Mouse (Mus musculus) heart, postnatal 0 days (tissue): ENCODE data around the gene Ogfod3. TPM values are rescaled to one million over a fixed set of nuclear protein-coding genes. Genes with fewer than 3 reads are reported as not detected.

ENCODE experiments used
- ATAC-seq: fragments of 200-750 bp; cut with Nextera tagmentation; 2 replicates; pipeline ENCODE4 v1.8.0; 2017; ENCODE audit warnings: low read depth, moderate number of reproducible peaks, moderate library complexity; ENCODE audit not compliant: insufficient read depth
- DNase-seq: peaks from one replicate; pipeline ENCODE4 v3.0.0-alpha.2; 2016; ENCODE audit warnings: low spot score
- H3K27ac ChIP-seq: fragments of 300-500 bp; sonication (generic); 2 replicates; pipeline ENCODE4 v1.5.1; 2014; ENCODE audit warnings: low read depth, mild to moderate bottlenecking
- H3K27me3 ChIP-seq: fragments of 300-500 bp; sonication (generic); 2 replicates; pipeline ENCODE4 v1.6.1; 2014; ENCODE audit warnings: low read length, mixed read lengths; ENCODE audit not compliant: control insufficient read depth, insufficient read depth
- H3K36me3 ChIP-seq: fragments of 300-500 bp; sonication (generic); replicated peaks from 2 replicates; pipeline ENCODE4 v1.6.1; 2014; ENCODE audit warnings: low read length, mixed read lengths; ENCODE audit not compliant: control insufficient read depth, insufficient read depth
- H3K4me1 ChIP-seq: fragments of 300-500 bp; sonication (generic); 2 replicates; pipeline ENCODE4 v1.6.1; 2014; ENCODE audit warnings: antibody characterized with exemption; ENCODE audit not compliant: control insufficient read depth, insufficient read depth
- H3K4me2 ChIP-seq: fragments of 300-500 bp; sonication (generic); 2 replicates; pipeline ENCODE4 v1.6.1; 2014; ENCODE audit warnings: low read depth, mild to moderate bottlenecking, low read length, moderate library complexity
- H3K4me3 ChIP-seq: fragments of 300-500 bp; sonication (generic); 2 replicates; pipeline ENCODE4 v1.5.1; 2014; ENCODE audit warnings: low read depth, low read length
- H3K9ac ChIP-seq: fragments of 300-500 bp; sonication (generic); replicated peaks from 2 replicates; pipeline ENCODE4 v1.6.1; 2014; ENCODE audit warnings: low read depth, low read length, mixed read lengths
- H3K9me3 ChIP-seq: fragments of 300-500 bp; sonication (generic); replicated peaks from 2 replicates; pipeline ENCODE4 v1.6.1; 2016; ENCODE audit warnings: low read length; ENCODE audit not compliant: control insufficient read depth
- CTCF ChIP-seq: IDR thresholded peaks from 2 replicates; pipeline ENCODE4 v1.5.1; 2016; ENCODE audit warnings: antibody characterized with exemption, control low read depth, low read depth
- EP300 ChIP-seq: IDR thresholded peaks from 2 replicates; pipeline ENCODE4 v1.6.1; 2016; ENCODE audit warnings: antibody characterized with exemption, low read depth
- WGBS: fragments of 180-500 bp; shearing (Covaris S2); extraction: QIAGEN DNeasy Blood & Tissue Kit; methylation state at CpG from one replicate; pipeline ENCODE4 v1.1.7; 2014; 5-methylcytosine and 5-hydroxymethylcytosine counted together
- polyA plus RNA-seq: library from polyadenylated mRNA; unstranded; fragments of >200 nt; fragmentation: Nextera tagmentation; extraction: Ambion mirVana; gene quantifications from 2 replicates; pipeline ENCODE4 v1.2.1, GENCODE M21; 2015
- total RNA-seq: library from RNA; depleted of rRNA; stranded (reverse); fragments of >200 nt; gene quantifications from 2 replicates; pipeline ENCODE4 v1.2.3, GENCODE M21; 2014; ENCODE audit warnings: low replicate concordance; rRNA removed

Ogfod3 gene
- total and polyA plus RNA-seq, 2 experiments from 2014 or later, result 8.7 to 27.1 TPM

- Histone ChIP-seq H3K36me3 (no peaks in the 10 kb centered on the region), H3K4me1 (no peaks in the 10 kb centered on the region), H3K4me3 (no peak within 1 kb of the TSS), H3K27me3 (no peaks in the 10 kb centered on the region), H3K4me2 (no peak within 1 kb of the TSS), H3K27ac (no peak within 1 kb of the TSS), H3K9me3 (no peaks in the 10 kb centered on the region), H3K9ac (no peak within 1 kb of the TSS)
- DNase-seq (no peak), ATAC-seq (no peak)
- TF ChIP-seq CTCF (no peak), EP300 (no peak)
- WGBS, result 84% methylated on average over 22 of the region's 22 CpGs
These were observed 58.6 kb downstream of the Ogfod3 start, which contains the start of gene Tex19.1 for GRCm38 (mm10) chr11:121145865-121146264. TSS of gene Tex19.1 (plus strand) at chr11:121146143.

DNA sequence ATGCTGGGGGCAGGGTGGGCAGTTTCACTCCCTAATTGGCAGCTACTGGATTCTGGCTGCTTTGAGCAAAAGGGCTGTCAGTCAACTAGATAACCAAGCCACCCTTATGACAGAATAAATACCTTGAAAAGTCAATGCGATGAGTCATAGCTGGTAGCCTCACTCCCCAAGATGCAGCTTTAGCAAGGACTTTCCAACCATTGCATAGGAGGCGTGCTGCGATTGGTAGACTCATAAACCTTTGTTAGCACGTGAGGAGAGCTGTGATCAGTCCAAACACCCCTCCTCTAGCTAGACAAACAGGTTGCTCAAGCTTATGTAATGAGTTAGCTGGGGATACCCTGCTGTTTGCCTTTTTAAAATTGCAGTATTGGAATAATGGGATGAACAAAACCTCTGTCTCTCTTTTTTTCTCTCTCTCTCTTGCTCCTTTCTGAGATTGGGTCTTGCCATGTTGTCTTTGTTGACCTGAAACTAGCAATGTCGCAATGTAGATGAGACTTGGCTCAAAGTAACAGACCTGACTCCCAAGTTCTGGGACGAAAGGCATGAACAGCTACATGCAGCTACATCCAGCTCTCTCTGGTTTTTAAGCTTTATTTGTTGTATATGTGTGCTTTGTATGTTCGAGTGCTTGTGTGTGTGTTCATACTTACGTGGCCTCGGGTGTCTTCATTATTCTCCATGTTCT is 61.0 kb downstream of the Ogfod3 start:
- Histone ChIP-seq H3K36me3 (no peaks in the 10 kb centered on the region), H3K27ac (no peak overlapping the region), H3K9me3 (no peaks in the 10 kb centered on the region), H3K4me3 (no peak overlapping the region), H3K27me3 (peaks cover 6% of the 10 kb centered on the region; the same call in 1 of the 2 replicates), H3K4me2 (no peak overlapping the region), H3K4me1 (no peaks in the 10 kb centered on the region), H3K9ac (no peak overlapping the region)
- TF ChIP-seq CTCF (no peak), EP300 (no peak)
- WGBS, result 76% methylated on average over 9 of the region's 9 CpGs
- DNase-seq, result no peak
- ATAC-seq, result no peak

DNA sequence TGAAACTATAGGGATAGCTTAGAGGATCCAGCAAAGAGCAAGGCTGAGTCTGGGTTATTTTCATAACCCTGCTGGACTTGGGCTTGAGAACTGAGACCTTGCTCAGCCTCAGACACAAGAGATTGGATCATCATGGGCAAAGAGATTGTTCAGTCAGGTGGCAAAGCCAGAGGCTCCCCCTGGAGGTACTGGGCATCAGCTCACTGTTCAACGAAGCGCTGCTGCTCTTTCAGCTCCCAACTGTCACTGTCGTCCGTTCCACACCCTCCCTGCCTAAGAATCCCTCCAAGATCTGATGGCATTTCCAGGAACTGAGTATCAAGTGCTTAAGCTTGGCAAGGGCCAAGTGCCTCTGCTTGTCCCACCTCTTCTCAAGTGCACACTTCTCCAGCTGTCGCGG is 65.8 kb downstream of the Ogfod3 start:
- peaks cover 7% of the 10 kb centered on the region; the same call in 1 of the 2 replicates for H3K27me3 ChIP-seq
- no peak for TF ChIP-seq EP300
- peak; percentile 37; the same call in 1 of the 2 replicates for TF ChIP-seq CTCF
- no peak overlapping the region for H3K9ac ChIP-seq
- H3K4me3 ChIP-seq, result no peak overlapping the region
- no peak overlapping the region for H3K4me2 ChIP-seq
- H3K36me3 ChIP-seq, result no peaks in the 10 kb centered on the region
- ATAC-seq (peak; percentile 27; the same call in 1 of the 2 replicates), DNase-seq (no peak)
- no peaks in the 10 kb centered on the region for H3K9me3 ChIP-seq
- H3K4me1 ChIP-seq, result no peaks in the 10 kb centered on the region
- WGBS, result 34% methylated on average over 6 of the region's 6 CpGs
- H3K27ac ChIP-seq, result no peak overlapping the region

DNA sequence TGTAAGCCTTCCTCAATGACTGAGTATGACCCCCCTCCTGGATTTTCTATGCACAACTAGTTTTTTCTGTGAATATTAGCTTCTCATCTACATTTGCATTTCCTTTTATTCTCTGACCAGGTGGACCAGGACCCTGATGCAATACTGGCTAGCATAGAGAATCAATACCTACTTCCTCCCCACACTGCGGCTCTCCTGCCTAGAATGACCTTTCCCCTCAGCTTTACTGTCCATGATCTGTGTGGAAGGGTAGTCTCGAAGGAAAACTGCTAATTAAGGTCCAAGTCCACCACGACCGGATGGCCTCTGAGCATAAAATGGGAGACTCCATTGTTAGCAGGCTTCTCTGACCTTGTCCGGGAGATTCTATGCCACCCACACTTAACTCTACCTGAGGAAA is 66.8 kb downstream of the Ogfod3 start:
- Histone ChIP-seq H3K27ac (no peak overlapping the region), H3K9me3 (no peaks in the 10 kb centered on the region), H3K4me1 (no peaks in the 10 kb centered on the region), H3K36me3 (no peaks in the 10 kb centered on the region), H3K27me3 (peaks cover 7% of the 10 kb centered on the region; the same call in 1 of the 2 replicates), H3K4me2 (no peak overlapping the region), H3K9ac (no peak overlapping the region), H3K4me3 (no peak overlapping the region)
- DNase-seq (no peak), ATAC-seq (no peak)
- TF ChIP-seq CTCF (no peak), EP300 (no peak)
- 89% methylated on average over 5 of the region's 5 CpGs for WGBS

DNA sequence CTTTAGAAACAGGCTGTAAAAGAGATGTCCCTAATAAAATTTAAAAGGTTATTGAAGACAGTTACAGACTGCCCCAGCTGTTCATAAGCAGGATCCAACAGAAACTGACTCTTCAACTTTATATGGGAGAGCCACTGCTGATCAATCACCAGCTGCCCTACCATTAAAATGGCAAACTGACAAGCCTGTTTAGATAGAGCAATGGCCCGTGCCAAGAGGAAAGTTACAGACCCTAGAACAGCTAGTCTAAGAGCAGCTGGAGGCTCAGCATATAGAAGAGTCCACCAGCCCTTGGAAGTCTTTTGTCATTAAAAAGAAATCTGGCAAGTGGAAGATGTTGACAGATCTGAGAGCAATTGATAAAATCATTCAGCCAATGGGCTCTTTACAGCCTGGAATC is 69.9 kb downstream of the Ogfod3 start:
- TF ChIP-seq EP300, result no peak
- TF ChIP-seq CTCF, result no peak
- H3K4me1 ChIP-seq, result no peaks in the 10 kb centered on the region

GRCm38 (mm10) chr11:121129616-121130015 is 74.9 kb downstream of the Ogfod3 start:
- no peak overlapping the region for H3K27ac ChIP-seq
- H3K9ac ChIP-seq, result no peak overlapping the region
- H3K27me3 ChIP-seq, result no peaks in the 10 kb centered on the region
- DNase-seq (no peak), ATAC-seq (no peak)
- no peak overlapping the region for H3K4me2 ChIP-seq
- TF ChIP-seq CTCF (no peak), EP300 (no peak)
- no peaks in the 10 kb centered on the region for H3K4me1 ChIP-seq
- no peak overlapping the region for H3K4me3 ChIP-seq
- H3K9me3 ChIP-seq, result no peaks in the 10 kb centered on the region
- H3K36me3 ChIP-seq, result no peaks in the 10 kb centered on the region
- 67% methylated on average over 1 of the region's 1 CpGs for WGBS

More for the DNA sequence above, 69.9 kb downstream of the Ogfod3 start:
- H3K4me2 ChIP-seq, result no peak overlapping the region
- H3K27ac ChIP-seq, result no peak overlapping the region
- no peak overlapping the region for H3K9ac ChIP-seq
- no peaks in the 10 kb centered on the region for H3K36me3 ChIP-seq
- DNase-seq (no peak), ATAC-seq (no peak)
- 41% methylated on average over 1 of the region's 1 CpGs for WGBS
- H3K9me3 ChIP-seq, result no peaks in the 10 kb centered on the region
- H3K27me3 ChIP-seq, result peaks cover 7% of the 10 kb centered on the region; the same call in 1 of the 2 replicates
- no peak overlapping the region for H3K4me3 ChIP-seq

Other genes starting within 250 kb of the Ogfod3 start
- 51.9 and 52.8 TPM in 2 replicates for gene Csnk1d, start 213.4 kb downstream of the Ogfod3 start, total RNA-seq
- gene Csnk1d, start 213.4 kb downstream of the Ogfod3 start, polyA plus RNA-seq, result 42.0 and 46.7 TPM in 2 replicates
- not detected in 2 replicates for gene Cd7, start 165.3 kb downstream of the Ogfod3 start, total RNA-seq
- 0.16 TPM in 1 of 2 replicates, not detected in the other for gene Cd7, start 165.3 kb downstream of the Ogfod3 start, polyA plus RNA-seq
- gene Sectm1b, start 141.1 kb downstream of the Ogfod3 start, total RNA-seq, result not detected in 2 replicates
- gene Sectm1b, start 141.1 kb downstream of the Ogfod3 start, polyA plus RNA-seq, result 0.10 TPM in 1 of 2 replicates, not detected in the other
- gene Sectm1a, start 123.5 kb downstream of the Ogfod3 start, total RNA-seq, result 0.27 TPM in 1 of 2 replicates, not detected in the other
- gene Sectm1a, start 123.5 kb downstream of the Ogfod3 start, polyA plus RNA-seq, result 0.19 and 0.25 TPM in 2 replicates
- not detected in 2 replicates for gene Tex19.2, start 86.0 kb downstream of the Ogfod3 start, total RNA-seq
- not detected in 2 replicates for gene Tex19.2, start 86.0 kb downstream of the Ogfod3 start, polyA plus RNA-seq
- gene Tex19.1, start 58.6 kb downstream of the Ogfod3 start, total RNA-seq, result not detected in 2 replicates
- not detected in 2 replicates for gene Tex19.1, start 58.6 kb downstream of the Ogfod3 start, polyA plus RNA-seq
- not detected in 2 replicates for gene Uts2r, start 44.4 kb downstream of the Ogfod3 start, total RNA-seq
- gene Uts2r, start 44.4 kb downstream of the Ogfod3 start, polyA plus RNA-seq, result not detected in 2 replicates
- 23.8 and 36.6 TPM in 2 replicates for gene Hexdc, start 278 bp downstream of the Ogfod3 start, total RNA-seq
- 6.4 and 6.5 TPM in 2 replicates for gene Hexdc, start 278 bp downstream of the Ogfod3 start, polyA plus RNA-seq
- 11.3 and 13.0 TPM in 2 replicates for gene Cybc1, start 24.6 kb upstream of the Ogfod3 start, total RNA-seq
- gene Cybc1, start 24.6 kb upstream of the Ogfod3 start, polyA plus RNA-seq, result 12.4 and 13.5 TPM in 2 replicates
- gene Narf, start 32.5 kb upstream of the Ogfod3 start, total RNA-seq, result 159 and 217 TPM in 2 replicates
- gene Narf, start 32.5 kb upstream of the Ogfod3 start, polyA plus RNA-seq, result 40.0 and 48.2 TPM in 2 replicates
- 23.5 and 25.8 TPM in 2 replicates for gene Foxk2, start 55.3 kb upstream of the Ogfod3 start, total RNA-seq
- 3.0 and 3.8 TPM in 2 replicates for gene Foxk2, start 55.3 kb upstream of the Ogfod3 start, polyA plus RNA-seq
- gene Wdr45b, start 149.7 kb upstream of the Ogfod3 start, total RNA-seq, result 76.1 and 81.0 TPM in 2 replicates
- 60.1 and 64.7 TPM in 2 replicates for gene Wdr45b, start 149.7 kb upstream of the Ogfod3 start, polyA plus RNA-seq
- 3.1 and 5.8 TPM in 2 replicates for gene Rab40b, start 183.5 kb upstream of the Ogfod3 start, total RNA-seq
- gene Rab40b, start 183.5 kb upstream of the Ogfod3 start, polyA plus RNA-seq, result 5.2 and 7.7 TPM in 2 replicates
- gene Fn3krp, start 216.7 kb upstream of the Ogfod3 start, total RNA-seq, result 7.0 and 12.4 TPM in 2 replicates
- gene Fn3krp, start 216.7 kb upstream of the Ogfod3 start, polyA plus RNA-seq, result 4.5 and 4.8 TPM in 2 replicates
- 12.5 and 17.5 TPM in 2 replicates for gene Fn3k, start 230.2 kb upstream of the Ogfod3 start, total RNA-seq
- gene Fn3k, start 230.2 kb upstream of the Ogfod3 start, polyA plus RNA-seq, result 20.5 and 26.7 TPM in 2 replicates
- gene Tbcd, start 247.2 kb upstream of the Ogfod3 start, total RNA-seq, result 29.1 and 37.9 TPM in 2 replicates
- 14.3 and 16.1 TPM in 2 replicates for gene Tbcd, start 247.2 kb upstream of the Ogfod3 start, polyA plus RNA-seq